Mouse (Mus musculus) urinary bladder, postnatal 10 days (tissue): ENCODE measurements around the gene Cxcl17.

ENCODE experiments used
- DNase-seq: peaks from one replicate; pipeline ENCODE4 v3.0.0; 2022; ENCODE audit warnings: low spot score

Gene Cxcl17

DNA sequence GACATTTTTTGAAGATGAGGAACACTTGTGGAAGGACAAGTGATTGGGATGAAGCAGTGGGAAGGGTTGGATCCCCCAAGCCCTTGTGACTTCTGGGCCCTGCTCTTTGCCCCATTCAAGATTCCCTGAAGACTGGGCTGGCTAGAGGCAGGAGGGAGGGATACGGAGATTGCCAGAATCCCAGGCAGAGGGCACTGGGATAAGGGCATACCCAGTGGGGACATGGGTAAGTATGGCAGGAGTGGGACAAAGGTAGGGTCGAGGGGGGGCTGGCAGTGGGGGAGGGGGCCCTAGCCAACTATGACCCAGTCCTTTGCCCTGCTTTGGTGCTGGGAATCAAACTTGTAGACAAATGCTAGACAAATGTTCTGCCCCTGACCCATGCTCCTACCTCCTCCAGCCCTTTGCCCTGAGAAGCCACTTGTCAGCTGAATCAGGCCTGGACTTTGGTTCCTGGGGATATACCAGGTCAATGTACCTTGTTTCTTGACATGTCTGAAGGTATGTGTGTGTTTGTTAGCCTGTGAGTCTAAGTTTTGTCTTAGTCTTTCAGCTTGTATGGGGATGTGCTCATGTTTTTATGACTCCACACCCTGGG is 20.7 kb downstream of the Cxcl17 start:
- DNase-seq, result no peak

GRCm38 (mm10) chr7:25390986-25391385 is 21.7 kb downstream of the Cxcl17 start:
- DNase-seq, result no peak

- DNase-seq, result no peak
These were observed 22.5 kb downstream of the Cxcl17 start for GRCm38 (mm10) chr7:25390054-25390770.

DNA sequence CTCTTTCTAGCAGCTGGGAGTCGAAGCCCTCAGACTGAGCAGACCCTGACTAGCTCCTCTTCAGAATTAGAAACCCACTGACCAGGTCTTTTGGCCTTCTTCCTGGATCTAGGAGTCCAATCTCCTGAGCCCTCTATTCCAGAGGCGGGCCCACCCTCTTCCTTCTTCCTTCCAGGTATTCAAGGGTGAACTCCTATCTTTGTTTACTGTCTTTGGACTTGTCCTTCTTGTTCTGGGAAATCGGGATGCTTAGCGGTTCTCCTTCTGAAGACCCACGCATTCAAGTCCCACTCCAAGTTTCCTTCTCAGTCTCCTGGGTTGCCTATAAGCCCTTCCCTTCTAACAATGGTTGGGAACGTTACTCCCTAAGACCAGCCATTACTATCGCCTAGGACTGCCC is 23.8 kb downstream of the Cxcl17 start:
- no peak for DNase-seq

- no peak for DNase-seq
These were observed 24.8 kb downstream of the Cxcl17 start for GRCm38 (mm10) chr7:25387811-25388440.

GRCm38 (mm10) chr7:25385850-25386555 is 26.7 kb downstream of the Cxcl17 start:
- DNase-seq, result no peak

DNA sequence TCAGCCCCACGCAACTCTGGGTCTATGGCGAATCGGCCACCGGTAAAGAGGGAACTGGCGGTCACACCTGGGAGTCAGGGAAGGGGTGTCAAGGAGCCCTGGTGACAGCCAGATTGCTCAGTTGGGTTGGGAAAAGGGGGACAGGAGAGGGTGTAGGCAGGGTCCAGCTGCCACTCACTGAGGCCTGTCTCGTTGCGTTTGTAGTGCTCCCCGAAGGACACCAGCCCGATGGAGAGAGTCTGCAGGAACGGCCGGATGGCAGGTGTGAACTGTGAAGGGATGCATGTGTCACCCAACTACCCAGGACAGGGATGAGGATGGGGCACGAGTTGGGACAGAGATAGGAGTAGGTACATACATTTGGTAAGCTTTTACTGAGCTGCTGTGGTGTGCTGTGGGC is 27.4 kb downstream of the Cxcl17 start:
- no peak for DNase-seq

GRCm38 (mm10) chr7:25384818-25385217 is 27.9 kb downstream of the Cxcl17 start:
- no peak for DNase-seq

DNA sequence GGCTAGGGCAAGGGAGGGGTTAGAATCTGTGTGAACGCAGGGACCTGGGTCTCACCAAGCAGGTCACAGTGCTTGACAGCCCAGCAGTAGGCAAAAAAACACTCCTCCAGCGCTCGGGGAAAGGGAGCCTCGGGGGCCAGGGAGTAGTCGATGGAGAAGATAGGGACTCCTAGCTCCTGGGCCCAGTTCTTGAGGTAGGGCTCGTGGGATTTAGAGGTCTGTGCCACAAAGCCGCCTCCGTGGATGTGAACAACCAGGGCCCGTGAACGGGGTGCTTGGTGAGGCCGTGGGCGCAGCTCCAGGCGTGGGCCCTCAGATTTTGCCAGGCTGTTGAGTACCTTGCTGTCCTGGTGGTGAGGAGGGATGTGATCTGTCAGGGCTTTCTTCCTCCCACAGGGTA is 28.4 kb downstream of the Cxcl17 start:
- DNase-seq, result no peak

GRCm38 (mm10) chr7:25383891-25384290 is 28.8 kb downstream of the Cxcl17 start:
- no peak for DNase-seq

- DNase-seq, result no peak
These were observed 29.3 kb downstream of the Cxcl17 start for GRCm38 (mm10) chr7:25383385-25383784.

DNA sequence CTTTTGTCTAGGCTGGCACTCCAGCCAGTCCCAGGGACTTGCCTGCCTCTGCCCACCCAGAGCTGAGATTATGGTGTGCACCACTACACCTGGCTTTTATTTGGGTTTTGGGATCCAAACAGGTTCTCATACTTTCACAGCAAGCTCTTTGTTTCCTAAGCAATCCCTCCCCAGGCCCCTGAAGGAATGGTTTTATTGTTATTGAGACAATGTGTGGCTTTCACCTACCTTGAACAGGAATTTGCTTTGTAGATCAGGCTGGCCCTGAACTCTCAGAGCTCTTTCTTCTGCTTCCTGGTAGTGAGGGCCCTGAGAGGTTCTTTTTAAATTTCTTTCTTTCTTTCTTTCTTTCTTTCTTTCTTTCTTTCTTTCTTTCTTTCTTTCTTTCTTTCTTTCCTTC is 30.1 kb downstream of the Cxcl17 start:
- no peak for DNase-seq

DNA sequence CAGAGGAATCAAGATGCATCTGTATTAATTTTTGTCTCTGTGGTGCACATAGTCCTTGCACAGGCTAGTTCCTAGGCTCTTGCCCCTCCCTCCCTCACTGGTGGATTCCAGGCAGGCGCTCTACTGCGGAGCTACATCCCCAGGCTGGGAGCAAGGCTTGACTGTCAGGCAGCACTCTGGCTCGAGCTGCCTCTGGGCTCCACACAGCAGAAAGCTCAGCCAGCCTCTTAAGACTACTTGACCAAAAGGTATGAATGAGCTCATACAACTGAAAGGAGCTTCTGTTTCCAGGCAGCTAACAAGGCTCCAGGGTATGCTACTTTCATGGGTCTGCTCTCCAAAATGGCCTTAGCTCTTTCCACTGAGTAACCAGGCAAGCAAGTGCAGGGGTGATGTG is 31.4 kb downstream of the Cxcl17 start:
- DNase-seq, result no peak

GRCm38 (mm10) chr7:25380392-25381283 is 32.0 kb downstream of the Cxcl17 start:
- DNase-seq, result no peak

GRCm38 (mm10) chr7:25379551-25380351 is 32.9 kb downstream of the Cxcl17 start:
- DNase-seq, result no peak

DNA sequence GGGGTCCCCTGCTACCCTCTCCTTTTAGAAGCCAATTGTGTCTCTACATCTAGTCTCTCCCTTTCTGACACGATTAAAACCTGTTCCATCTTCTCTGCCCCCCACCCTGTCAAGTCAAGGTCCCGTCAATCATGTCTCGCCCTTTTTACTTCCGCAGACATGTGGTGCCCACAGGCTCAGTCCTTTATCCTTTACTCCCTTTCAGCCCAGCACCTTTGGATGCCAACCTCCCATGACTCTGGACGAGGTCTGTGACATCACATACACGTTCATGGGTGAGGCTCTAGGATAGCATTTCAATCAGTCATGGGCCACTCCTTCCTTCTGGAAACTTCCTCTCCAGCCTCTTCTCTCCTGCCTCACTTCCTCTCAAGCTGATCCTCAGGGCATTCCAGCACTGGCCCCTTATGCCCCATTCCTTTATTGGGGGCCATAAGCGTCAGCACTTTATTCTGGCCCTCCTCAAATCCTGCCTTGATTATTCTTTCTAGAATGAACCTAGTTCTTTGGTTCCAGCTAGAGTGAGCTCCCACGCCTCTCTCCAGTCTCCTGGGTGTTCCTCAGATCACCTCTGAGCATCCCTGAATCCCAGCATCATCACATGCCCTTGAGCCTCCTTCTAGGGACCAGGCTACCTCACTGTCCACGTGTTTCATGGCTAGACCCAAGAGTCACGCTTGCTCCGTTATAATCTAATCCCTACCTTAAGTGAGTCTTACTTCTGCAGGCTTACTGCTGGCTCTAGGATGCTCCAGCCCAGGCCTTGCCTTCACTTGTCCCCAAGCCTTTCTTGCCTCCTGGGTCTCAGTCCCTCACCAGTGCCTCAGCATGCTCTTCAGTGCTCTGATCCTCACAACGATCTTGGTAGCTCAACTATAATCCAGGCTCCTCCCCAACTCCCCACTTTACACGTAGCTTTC is 34.2 kb downstream of the Cxcl17 start:
- no peak for DNase-seq

- DNase-seq, result no peak
These were observed 35.5 kb downstream of the Cxcl17 start for GRCm38 (mm10) chr7:25377100-25377700.

- DNase-seq, result no peak
These were observed 36.1 kb downstream of the Cxcl17 start for GRCm38 (mm10) chr7:25376556-25376955.

GRCm38 (mm10) chr7:25372441-25372840 is 40.2 kb downstream of the Cxcl17 start:
- DNase-seq, result no peak
